Mouse (Mus musculus) liver, postnatal 0 days (tissue): ENCODE results near the gene Slc25a43. TPM values are rescaled to one million over a fixed set of nuclear protein-coding genes. Genes with fewer than 3 reads are reported as not detected.

ENCODE experiments used
- ATAC-seq: fragments of 200-750 bp; cut with Nextera tagmentation; 2 replicates; pipeline ENCODE4 v1.8.0; 2017; ENCODE audit warnings: mild to moderate bottlenecking, moderate library complexity
- DNase-seq: peaks from one replicate; pipeline ENCODE4 v3.0.0-alpha.2; 2016
- H3K27ac ChIP-seq: fragments of 300-500 bp; sonication (generic); 2 replicates; pipeline ENCODE4 v1.5.1; 2014; ENCODE audit warnings: antibody characterized with exemption, moderate library complexity, mild to moderate bottlenecking, low read depth
- H3K27me3 ChIP-seq: fragments of 300-500 bp; sonication (generic); 2 replicates; pipeline ENCODE4 v1.6.1; 2014; ENCODE audit warnings: low read length, control low read depth, mixed read lengths; ENCODE audit not compliant: insufficient read depth
- H3K36me3 ChIP-seq: fragments of 300-500 bp; sonication (generic); replicated peaks from 2 replicates; pipeline ENCODE4 v1.6.1; 2014; ENCODE audit warnings: mild to moderate bottlenecking, control low read depth, low read length, moderate library complexity, mixed read lengths; ENCODE audit not compliant: insufficient read depth
- H3K4me1 ChIP-seq: fragments of 300-500 bp; sonication (generic); 2 replicates; pipeline ENCODE4 v1.6.1; 2014; ENCODE audit warnings: antibody characterized with exemption, mild to moderate bottlenecking, control low read depth; ENCODE audit not compliant: insufficient read depth
- H3K4me2 ChIP-seq: fragments of 300-500 bp; sonication (generic); 2 replicates; pipeline ENCODE4 v1.6.1; 2014; ENCODE audit warnings: low read depth, mild to moderate bottlenecking, low read length, moderate library complexity, mixed read lengths
- H3K4me3 ChIP-seq: fragments of 300-500 bp; sonication (generic); 2 replicates; pipeline ENCODE4 v1.5.1; 2014; ENCODE audit warnings: low read depth, low read length
- H3K9ac ChIP-seq: fragments of 300-500 bp; sonication (generic); replicated peaks from 2 replicates; pipeline ENCODE4 v1.6.1; 2014; ENCODE audit warnings: mild to moderate bottlenecking, moderate library complexity
- H3K9me3 ChIP-seq: fragments of 300-500 bp; sonication (generic); 2 replicates; pipeline ENCODE4 v1.6.1; 2016; ENCODE audit warnings: mild to moderate bottlenecking, control low read depth, low read length, mixed read lengths
- CTCF ChIP-seq: sonication (generic); IDR thresholded peaks from 2 replicates; pipeline ENCODE4 v1.5.1; 2016; ENCODE audit warnings: antibody characterized with exemption, low read depth
- EP300 ChIP-seq: IDR thresholded peaks from 2 replicates; pipeline ENCODE4 v1.6.1; 2016; ENCODE audit warnings: antibody characterized with exemption, low read depth, mild to moderate bottlenecking
- WGBS: fragments of 180-500 bp; shearing (Covaris S2); extraction: QIAGEN DNeasy Blood & Tissue Kit; methylation state at CpG from one replicate; pipeline ENCODE4 v1.1.7; 2014; ENCODE audit not compliant: insufficient replicate concordance; 5-methylcytosine and 5-hydroxymethylcytosine counted together
- polyA plus RNA-seq: library from polyadenylated mRNA; unstranded; fragments of >200 nt; fragmentation: Nextera tagmentation; extraction: Ambion mirVana; gene quantifications from 2 replicates; pipeline ENCODE4 v1.2.1, GENCODE M21; 2015

Gene Slc25a43
- polyA plus RNA-seq, 1 experiment from 2014 or later, result 0.69 TPM

DNA sequence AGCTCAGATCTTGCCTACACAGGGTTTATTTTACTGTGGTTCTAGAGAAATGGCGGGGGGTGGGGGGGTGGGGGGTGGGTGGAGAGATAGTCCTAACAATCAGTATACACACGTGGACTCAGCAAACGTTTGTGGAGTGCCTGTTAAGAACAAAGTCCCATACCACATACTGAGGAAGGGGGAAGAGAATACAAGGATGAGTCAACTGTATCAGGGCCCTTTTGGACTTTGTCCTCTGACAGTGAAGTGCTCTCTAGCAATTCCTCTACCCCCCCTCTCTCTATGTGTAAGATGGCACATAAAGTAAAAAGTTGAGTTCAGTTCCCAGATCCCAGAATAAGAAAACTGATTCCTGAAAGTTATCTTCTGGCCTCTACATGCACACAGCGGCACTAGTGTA lies 76.1 kb downstream of the Slc25a43 start:
- Histone ChIP-seq H3K4me2 (no peak overlapping the region), H3K36me3 (no peaks in the 10 kb centered on the region), H3K9ac (no peak overlapping the region), H3K4me1 (peaks cover 6% of the 10 kb centered on the region; the same call in 1 of the 2 replicates), H3K9me3 (no peaks in the 10 kb centered on the region), H3K27ac (no peak overlapping the region), H3K4me3 (no peak overlapping the region), H3K27me3 (no peaks in the 10 kb centered on the region)
- 50% methylated on average over 4 of the region's 4 CpGs for WGBS
- TF ChIP-seq EP300 (no peak), CTCF (no peak)
- peak; percentile 43; the same call in 1 of the 2 replicates for ATAC-seq
- no peak for DNase-seq

GRCm38 (mm10) chrX:36820201-36820600 lies 76.7 kb downstream of the Slc25a43 start:
- WGBS, result 8% methylated on average over 4 of the region's 4 CpGs
- peaks cover 6% of the 10 kb centered on the region; the same call in 1 of the 2 replicates for H3K4me1 ChIP-seq
- H3K36me3 ChIP-seq, result no peaks in the 10 kb centered on the region
- no peak overlapping the region for H3K27ac ChIP-seq
- no peaks in the 10 kb centered on the region for H3K27me3 ChIP-seq
- H3K9ac ChIP-seq, result no peak overlapping the region
- DNase-seq (peak; percentile 62), ATAC-seq (peak; percentile 76)
- H3K9me3 ChIP-seq, result no peaks in the 10 kb centered on the region
- no peak overlapping the region for H3K4me3 ChIP-seq
- TF ChIP-seq CTCF, result peak; percentile 84
- TF ChIP-seq EP300, result no peak
- H3K4me2 ChIP-seq, result no peak overlapping the region

- H3K4me1 ChIP-seq, result no peaks in the 10 kb centered on the region
- DNase-seq (no peak), ATAC-seq (peak; percentile 63)
- H3K27ac ChIP-seq, result peak overlapping the region; percentile 51; the same call in 1 of the 2 replicates
- H3K36me3 ChIP-seq, result no peaks in the 10 kb centered on the region
- no peak overlapping the region for H3K4me2 ChIP-seq
- no peak for TF ChIP-seq CTCF
- no peak for TF ChIP-seq EP300
- no peaks in the 10 kb centered on the region for H3K9me3 ChIP-seq
- no peak overlapping the region for H3K4me3 ChIP-seq
- 77% methylated on average over 10 of the region's 10 CpGs for WGBS
- H3K9ac ChIP-seq, result no peak overlapping the region
- H3K27me3 ChIP-seq, result no peaks in the 10 kb centered on the region
These were observed 80.7 kb downstream of the Slc25a43 start for GRCm38 (mm10) chrX:36823932-36824711.

DNA sequence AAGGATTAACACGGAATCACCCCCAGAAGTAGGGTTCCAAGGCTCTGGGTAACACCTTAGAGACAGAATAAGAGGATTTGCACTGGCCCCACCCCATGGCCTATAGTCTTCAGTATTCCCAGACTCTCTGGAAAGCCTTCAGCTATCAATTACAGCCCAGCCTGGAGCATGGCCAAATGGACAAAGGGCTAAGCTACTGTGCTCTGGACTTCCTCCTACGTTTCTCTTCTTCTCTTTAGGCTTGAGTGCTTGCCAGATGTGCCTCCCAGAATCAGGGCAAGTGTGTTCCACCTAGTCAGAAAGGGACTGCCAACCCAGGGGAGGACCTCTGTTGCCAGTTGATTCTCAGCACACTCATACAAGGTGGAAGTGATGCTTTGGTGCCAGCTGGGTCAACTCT lies 81.6 kb downstream of the Slc25a43 start:
- DNase-seq (no peak), ATAC-seq (no peak)
- no peaks in the 10 kb centered on the region for H3K9me3 ChIP-seq
- no peak for TF ChIP-seq EP300
- no peak for TF ChIP-seq CTCF
- H3K9ac ChIP-seq, result no peak overlapping the region
- H3K4me3 ChIP-seq, result no peak overlapping the region
- no peaks in the 10 kb centered on the region for H3K4me1 ChIP-seq
- 48% methylated on average over 2 of the region's 2 CpGs for WGBS
- H3K4me2 ChIP-seq, result no peak overlapping the region
- no peaks in the 10 kb centered on the region for H3K36me3 ChIP-seq
- H3K27me3 ChIP-seq, result no peaks in the 10 kb centered on the region
- peak overlapping the region; percentile 51; the same call in 1 of the 2 replicates for H3K27ac ChIP-seq

Other genes with a start within 250 kb of the Slc25a43 start
- gene Pgrmc1, start 145.5 kb upstream of the Slc25a43 start, polyA plus RNA-seq, result 372 and 399 TPM in 2 replicates
- gene Akap17b, start 98.3 kb upstream of the Slc25a43 start, polyA plus RNA-seq, result 0.51 and 0.75 TPM in 2 replicates
- gene Slc25a5, start 52.0 kb downstream of the Slc25a43 start, polyA plus RNA-seq, result 703 and 719 TPM in 2 replicates
- 92.5 and 94.9 TPM in 2 replicates for gene Ube2a, start 130.2 kb downstream of the Slc25a43 start, polyA plus RNA-seq
- 9.2 TPM in 2 replicates for gene C330007P06Rik, start 130.5 kb downstream of the Slc25a43 start, polyA plus RNA-seq
- gene Nkrf, start 159.2 kb downstream of the Slc25a43 start, polyA plus RNA-seq, result 0.69 and 0.75 TPM in 2 replicates
- gene Sept6, start 248.1 kb downstream of the Slc25a43 start, polyA plus RNA-seq, result 3.4 TPM in 2 replicates